Mouse (Mus musculus): ENCODE data around the gene Slc17a3.

GRCm38 (mm10) chr13:23892592-23893268, 53.5 kb downstream of the Slc17a3 start:
- TF ChIP-seq CTCF (IDR thresholded peaks at IDR 0.05; ENCODE audit: extremely low read depth, insufficient read length, insufficient replicate concordance, low read depth, low read length), result no peak
- TF ChIP-seq POLR2A (IDR thresholded peaks at IDR 0.05; ENCODE audit: low read depth, low read length), result no peak

Measured in small intestine, adult 2 months (tissue).